Mouse (Mus musculus) embryonic facial prominence, embryonic 14.5 days (tissue): ENCODE measurements around the gene Mapkapk5. TPM values are rescaled to one million over a fixed set of nuclear protein-coding genes. Genes with fewer than 3 reads are reported as not detected.
"Not testable (repeated sequence)": the region's sequence is repeated elsewhere in the genome, so short reads cannot be mapped to it uniquely, and the experiment has no call there.

Experiments
- ATAC-seq: fragments of 200-750 bp; cut with Nextera tagmentation; 2 replicates; pipeline ENCODE4 v1.8.0; 2017; ENCODE audit warnings: low read depth, moderate number of reproducible peaks, moderate TSS enrichment
- DNase-seq: peaks from one replicate; pipeline ENCODE4 v3.0.0-alpha.2; 2015; ENCODE audit warnings: low spot score
- H3K27ac ChIP-seq: fragments of 300-500 bp; sonication (generic); replicated peaks from 2 replicates; pipeline ENCODE4 v1.5.1; 2014; ENCODE audit warnings: low read depth, mild to moderate bottlenecking, low read length, moderate library complexity
- H3K27me3 ChIP-seq: fragments of 300-500 bp; sonication (generic); replicated peaks from 2 replicates; pipeline ENCODE4 v1.6.1; 2014; ENCODE audit warnings: low read length; ENCODE audit not compliant: control insufficient read depth, insufficient read depth
- H3K36me3 ChIP-seq: fragments of 300-500 bp; sonication (generic); 2 replicates; pipeline ENCODE4 v1.6.1; 2014; ENCODE audit warnings: low read length, mixed read lengths; ENCODE audit not compliant: control insufficient read depth, insufficient read depth
- H3K4me1 ChIP-seq: fragments of 300-500 bp; sonication (generic); 2 replicates; pipeline ENCODE4 v1.6.1; 2014; ENCODE audit warnings: antibody characterized with exemption, low read length; ENCODE audit not compliant: control insufficient read depth, insufficient read depth
- H3K4me2 ChIP-seq: fragments of 300-500 bp; sonication (generic); 2 replicates; pipeline ENCODE4 v1.6.1; 2014; ENCODE audit warnings: low read depth, mild to moderate bottlenecking, low read length, moderate library complexity, mixed read lengths
- H3K4me3 ChIP-seq: fragments of 300-500 bp; sonication (generic); 2 replicates; pipeline ENCODE4 v1.5.1; 2014; ENCODE audit warnings: low read depth, mild to moderate bottlenecking, low read length
- H3K9ac ChIP-seq: fragments of 300-500 bp; sonication (generic); 2 replicates; pipeline ENCODE4 v1.6.1; 2014; ENCODE audit warnings: low read depth, mild to moderate bottlenecking, low read length, moderate library complexity, mixed read lengths
- H3K9me3 ChIP-seq: fragments of 300-500 bp; sonication (generic); 2 replicates; pipeline ENCODE4 v1.6.1; 2016; ENCODE audit warnings: low read length; ENCODE audit not compliant: control insufficient read depth
- WGBS: fragments of 180-500 bp; shearing (Covaris S2); extraction: QIAGEN DNeasy Blood & Tissue Kit; methylation state at CpG from one replicate; pipeline ENCODE4 v1.1.7; 2014; 5-methylcytosine and 5-hydroxymethylcytosine counted together
- polyA plus RNA-seq: library from polyadenylated mRNA; unstranded; fragments of >200 nt; fragmentation: Nextera tagmentation; extraction: Ambion mirVana; gene quantifications from 2 replicates; pipeline ENCODE4 v1.2.1, GENCODE M21; 2014

Gene Mapkapk5
- polyA plus RNA-seq, 1 experiment from 2014 or later, result 46.5 TPM

DNA sequence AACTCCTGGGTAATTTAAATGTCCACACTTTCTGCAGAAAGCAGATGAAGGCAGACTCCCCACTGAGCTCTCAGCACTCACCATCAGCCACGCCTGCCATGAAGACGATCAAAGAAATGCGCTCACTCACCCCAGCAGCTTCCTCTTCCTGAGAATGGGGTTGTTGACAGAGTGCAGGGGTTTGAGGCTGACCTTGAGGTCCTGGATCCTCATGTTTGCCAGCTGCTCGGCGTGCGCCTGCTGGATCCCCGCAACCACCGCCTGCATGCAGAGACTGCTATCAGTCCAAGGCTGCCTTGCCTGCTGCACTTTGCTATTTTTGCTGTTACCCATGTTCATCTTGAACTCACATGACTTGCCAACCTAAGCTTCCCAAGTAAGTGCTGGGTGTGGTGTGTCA, 18.7 kb downstream of the Mapkapk5 start:
- Histone ChIP-seq H3K27me3 (no peaks in the 10 kb centered on the region), H3K36me3 (peaks cover 87% of the 10 kb centered on the region), H3K9me3 (no peaks in the 10 kb centered on the region), H3K9ac (no peak overlapping the region), H3K4me2 (no peak overlapping the region), H3K27ac (no peak overlapping the region), H3K4me3 (no peak overlapping the region), H3K4me1 (no peaks in the 10 kb centered on the region)
- 79% methylated on average over 8 of the region's 8 CpGs for WGBS
- ATAC-seq, result no peak
- no peak for DNase-seq

DNA sequence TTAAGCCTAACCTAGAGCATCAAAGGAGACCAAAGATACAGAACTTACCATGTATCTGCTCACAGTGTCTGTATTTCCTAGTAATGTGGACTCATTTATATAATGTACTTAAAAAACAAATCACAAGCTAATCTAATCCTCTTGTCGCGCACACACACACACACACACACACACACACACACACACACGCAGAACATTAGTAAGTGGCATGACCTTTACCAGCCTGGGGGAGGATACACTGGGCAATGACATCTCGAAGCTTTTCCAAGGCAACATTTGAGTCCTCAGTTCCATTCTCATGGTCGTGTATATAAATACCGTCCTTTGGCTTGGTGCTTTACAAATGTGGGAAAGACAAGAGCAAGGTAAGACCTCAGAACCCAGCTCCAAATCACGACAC, 19.2 kb downstream of the Mapkapk5 start:
- Histone ChIP-seq H3K9me3 (no peaks in the 10 kb centered on the region), H3K9ac (no peak overlapping the region), H3K4me1 (no peaks in the 10 kb centered on the region), H3K27ac (no peak overlapping the region), H3K36me3 (peaks cover 86% of the 10 kb centered on the region), H3K4me3 (no peak overlapping the region), H3K4me2 (no peak overlapping the region), H3K27me3 (no peaks in the 10 kb centered on the region)
- WGBS, result 93% methylated on average over 7 of the region's 7 CpGs
- no peak for ATAC-seq
- DNase-seq, result no peak

DNA sequence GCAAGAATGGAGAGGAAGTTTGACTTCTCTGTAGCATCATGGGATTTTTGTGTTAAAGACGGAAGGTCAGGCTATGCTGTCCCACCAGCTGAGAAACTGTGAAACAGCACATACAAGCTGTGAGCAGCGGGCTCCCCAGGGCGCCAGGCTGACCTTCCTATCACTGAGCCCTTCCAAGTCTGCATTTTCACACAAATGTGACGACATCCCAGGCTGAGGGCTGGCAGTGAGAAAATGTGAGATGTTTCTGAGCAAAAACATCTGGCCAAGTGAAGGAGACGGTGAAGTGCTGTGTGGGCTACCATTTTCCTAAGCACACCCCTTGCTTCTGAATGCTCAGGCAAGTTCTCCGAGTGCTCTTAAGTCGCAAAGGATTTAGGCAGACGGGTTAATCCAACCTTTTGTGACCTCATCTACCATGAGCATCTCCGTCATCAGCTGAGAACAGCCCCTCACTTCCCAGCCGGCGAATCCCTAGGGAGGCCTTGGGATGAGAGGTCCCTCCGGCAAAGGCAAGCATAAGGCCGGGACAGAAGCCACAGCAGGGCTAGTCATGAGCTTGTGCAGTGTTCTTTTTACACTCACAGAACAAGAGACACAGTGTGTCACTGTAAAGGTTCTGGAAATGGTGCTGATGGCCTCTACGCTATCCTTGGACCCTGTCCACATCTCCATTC, 19.8 kb downstream of the Mapkapk5 start:
- ATAC-seq, result no peak

DNA sequence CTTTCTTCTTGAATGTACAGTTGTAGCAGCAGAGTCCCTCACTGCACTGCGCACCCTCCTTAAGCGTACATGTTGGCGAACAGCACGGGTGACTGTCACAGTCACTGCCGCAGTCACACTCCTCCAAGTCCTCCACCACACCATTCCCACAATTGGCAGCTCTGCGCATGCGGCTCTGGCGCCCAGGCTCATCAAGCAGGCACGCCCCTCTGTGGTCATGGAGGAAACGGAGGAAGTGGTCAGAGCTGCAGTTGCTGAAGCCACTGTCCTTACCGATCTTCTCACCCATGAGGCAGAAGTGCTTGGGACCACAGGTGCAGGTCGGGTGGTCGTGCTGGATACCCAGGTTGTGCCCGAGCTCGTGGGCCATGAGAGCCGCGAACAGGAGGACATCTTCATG, 25.9 kb downstream of the Mapkapk5 start:
- H3K36me3 ChIP-seq, result peaks cover 51% of the 10 kb centered on the region
- H3K4me2 ChIP-seq, H3K4me3 ChIP-seq, H3K4me1 ChIP-seq, DNase-seq, H3K9me3 ChIP-seq, H3K27ac ChIP-seq, H3K27me3 ChIP-seq, H3K9ac ChIP-seq, ATAC-seq: not testable (repeated sequence)
- 94% methylated on average over 9 of the region's 17 CpGs for WGBS

More for the DNA sequence above, 19.8 kb downstream of the Mapkapk5 start:
- H3K4me1 ChIP-seq, result no peaks in the 10 kb centered on the region
- no peak overlapping the region for H3K4me3 ChIP-seq
- H3K27ac ChIP-seq, result no peak overlapping the region
- H3K4me2 ChIP-seq, result no peak overlapping the region
- 75% methylated on average over 14 of the region's 14 CpGs for WGBS
- H3K9me3 ChIP-seq, result no peaks in the 10 kb centered on the region
- no peak for DNase-seq
- no peaks in the 10 kb centered on the region for H3K27me3 ChIP-seq
- no peak overlapping the region for H3K9ac ChIP-seq
- H3K36me3 ChIP-seq, result peaks cover 86% of the 10 kb centered on the region

DNA sequence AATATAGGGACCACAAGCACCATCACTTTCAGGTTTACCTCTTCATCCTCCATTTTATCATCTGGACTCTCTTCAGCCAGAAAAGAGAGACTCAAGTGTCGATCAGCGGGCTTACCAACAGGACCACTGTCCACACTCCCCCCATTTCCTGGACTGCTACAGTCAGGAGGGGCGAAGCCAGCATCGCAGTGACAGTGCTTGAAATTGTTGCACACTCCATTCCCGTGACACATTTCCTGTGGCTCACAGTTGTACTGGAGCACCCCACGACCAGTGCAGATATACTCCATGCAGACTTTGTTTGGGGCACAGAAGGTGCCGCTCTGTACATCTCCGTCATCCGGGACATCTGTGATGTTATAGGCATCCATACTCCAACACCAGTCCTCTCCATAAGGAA, 26.7 kb downstream of the Mapkapk5 start:
- Histone ChIP-seq H3K4me2 (no peak overlapping the region), H3K9ac (no peak overlapping the region), H3K36me3 (peaks cover 43% of the 10 kb centered on the region), H3K4me3 (no peak overlapping the region), H3K4me1 (no peaks in the 10 kb centered on the region), H3K9me3 (no peaks in the 10 kb centered on the region), H3K27me3 (no peaks in the 10 kb centered on the region), H3K27ac (no peak overlapping the region)
- DNase-seq (no peak), ATAC-seq (no peak)
- WGBS, result 89% methylated on average over 9 of the region's 9 CpGs

DNA sequence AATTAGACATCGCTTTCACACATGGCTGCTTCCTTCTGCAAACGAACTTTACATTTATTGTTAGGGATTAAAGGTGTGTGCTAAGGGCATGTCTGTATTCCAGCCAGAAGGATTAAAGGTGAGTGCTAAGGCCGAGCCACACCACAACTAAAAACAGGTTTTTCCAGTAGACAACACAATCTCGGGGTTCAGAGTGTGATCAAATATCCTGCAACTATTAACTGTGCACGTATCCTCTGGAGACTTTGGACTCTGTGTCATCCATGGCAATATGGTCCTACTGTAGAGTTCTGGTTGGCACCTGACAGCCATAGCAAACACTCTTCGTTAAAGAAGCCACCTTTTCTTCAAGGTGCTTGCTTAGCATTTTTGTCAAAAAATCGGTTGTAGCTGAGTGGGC, 35.7 kb downstream of the Mapkapk5 start:
- Histone ChIP-seq H3K9me3 (no peaks in the 10 kb centered on the region), H3K4me2 (no peak overlapping the region), H3K27ac (no peak overlapping the region), H3K4me3 (no peak overlapping the region), H3K9ac (no peak overlapping the region), H3K4me1 (no peaks in the 10 kb centered on the region), H3K36me3 (no peaks in the 10 kb centered on the region), H3K27me3 (no peaks in the 10 kb centered on the region)
- DNase-seq (no peak), ATAC-seq (no peak)
- WGBS, result 81% methylated on average over 7 of the region's 7 CpGs

DNA sequence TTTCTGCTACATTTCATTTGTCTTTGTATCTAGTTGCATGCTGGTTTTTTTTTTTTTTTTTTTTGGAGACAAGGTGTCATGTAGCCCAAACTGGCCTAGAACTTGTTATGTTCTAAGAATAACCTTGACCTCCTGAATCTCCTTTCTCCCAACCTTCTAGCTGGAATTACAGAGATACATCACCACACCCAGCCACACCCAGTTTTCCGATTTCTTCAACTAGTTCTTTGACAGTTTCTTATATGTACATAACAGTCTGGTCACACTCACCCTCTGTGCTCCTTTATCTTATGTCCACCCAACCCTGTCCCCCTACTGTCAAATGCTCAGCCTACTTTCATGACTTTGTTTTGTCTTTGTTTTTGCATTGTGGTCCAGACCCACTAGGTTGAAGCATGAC, 38.9 kb downstream of the Mapkapk5 start:
- DNase-seq, result no peak
- H3K4me2 ChIP-seq, result no peak overlapping the region
- H3K4me3 ChIP-seq, result no peak overlapping the region
- no peaks in the 10 kb centered on the region for H3K9me3 ChIP-seq
- no peak for ATAC-seq
- no peaks in the 10 kb centered on the region for H3K36me3 ChIP-seq
- H3K27me3 ChIP-seq, result no peaks in the 10 kb centered on the region
- no peak overlapping the region for H3K27ac ChIP-seq
- H3K9ac ChIP-seq, result no peak overlapping the region
- no peaks in the 10 kb centered on the region for H3K4me1 ChIP-seq
- 86% methylated on average over 1 of the region's 1 CpGs for WGBS

DNA sequence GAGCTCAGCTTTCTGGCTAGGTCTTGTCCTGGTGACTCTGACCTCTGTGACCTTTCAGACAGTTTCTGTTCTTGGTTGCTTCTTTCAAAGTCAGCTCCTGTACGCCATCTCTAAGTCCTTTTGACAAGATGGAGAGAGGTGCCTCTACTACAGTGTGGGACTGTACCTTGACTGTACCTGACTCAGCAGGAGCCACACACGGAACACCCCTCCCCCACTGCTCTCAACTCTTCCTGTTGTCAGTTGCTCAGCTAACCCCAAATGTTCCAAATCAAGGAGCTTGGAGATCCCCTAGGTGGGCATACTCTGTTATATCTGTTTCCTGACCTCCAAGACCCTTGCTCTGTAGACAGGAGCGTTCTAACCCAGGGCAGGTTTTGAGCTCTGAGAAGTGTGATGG, 42.5 kb downstream of the Mapkapk5 start, which contains the start of gene Adam1b:
Adam1b (minus strand) TSS at position 205 of the 400 bp plus-strand sequence.
- no peaks in the 10 kb centered on the region for H3K27me3 ChIP-seq
- no peak within 1 kb of the TSS for H3K4me3 ChIP-seq
- H3K9me3 ChIP-seq, result no peaks in the 10 kb centered on the region
- no peaks in the 10 kb centered on the region for H3K4me1 ChIP-seq
- no peak within 1 kb of the TSS for H3K4me2 ChIP-seq
- H3K9ac ChIP-seq, result no peak within 1 kb of the TSS
- 76% methylated on average over 3 of the region's 3 CpGs for WGBS
- no peak within 1 kb of the TSS for H3K27ac ChIP-seq
- H3K36me3 ChIP-seq, result no peaks in the 10 kb centered on the region
- ATAC-seq, result no peak
- DNase-seq, result no peak

DNA sequence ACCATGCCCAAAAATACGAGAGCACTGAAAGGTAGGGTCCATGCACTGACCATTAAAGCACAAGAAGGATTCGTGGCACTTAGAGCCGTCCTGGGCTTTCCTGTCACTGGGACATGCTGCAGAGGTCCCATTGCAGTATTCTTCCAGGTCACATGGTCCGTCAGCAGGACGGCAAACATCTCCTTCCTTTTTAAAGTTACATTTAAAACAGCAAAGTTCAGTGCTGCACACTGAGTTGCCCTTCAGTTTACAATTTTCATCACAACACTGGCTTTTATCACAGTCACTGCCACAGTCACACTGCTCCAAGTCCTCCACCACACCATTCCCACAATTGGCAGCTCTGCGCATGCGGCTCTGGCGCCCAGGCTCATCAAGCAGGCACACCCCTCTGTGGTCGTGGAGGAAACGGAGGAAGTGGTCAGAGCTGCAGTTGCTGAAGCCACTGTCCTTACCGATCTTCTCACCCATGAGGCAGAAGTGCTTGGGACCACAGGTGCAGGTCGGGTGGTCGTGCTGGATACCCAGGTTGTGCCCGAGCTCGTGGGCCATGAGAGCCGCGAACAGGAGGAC, 44.2 kb downstream of the Mapkapk5 start:
- H3K27me3 ChIP-seq, H3K4me1 ChIP-seq, H3K4me2 ChIP-seq, H3K36me3 ChIP-seq, H3K9me3 ChIP-seq, ATAC-seq, DNase-seq, H3K27ac ChIP-seq, H3K9ac ChIP-seq, H3K4me3 ChIP-seq: not testable (repeated sequence)
- WGBS, result 77% methylated on average over 8 of the region's 17 CpGs
